Mouse (Mus musculus) gonadal fat pad, adult 2 months (tissue): ENCODE data around the gene Bach1. TPM values are rescaled to one million over a fixed set of nuclear protein-coding genes. Genes with fewer than 3 reads are reported as not detected.

Source experiments
- DNase-seq: peaks from one replicate; pipeline ENCODE4 v3.0.0-alpha.2; 2012; ENCODE audit warnings: low read depth
- polyA plus RNA-seq: library from polyadenylated mRNA; depleted of rRNA; stranded (reverse); fragments of >200 nt; gene quantifications from 2 replicates; pipeline ENCODE4 v1.2.3, GENCODE M21; 2012

Gene Bach1
- polyA plus RNA-seq, 1 experiment, result 10.2 TPM

DNA sequence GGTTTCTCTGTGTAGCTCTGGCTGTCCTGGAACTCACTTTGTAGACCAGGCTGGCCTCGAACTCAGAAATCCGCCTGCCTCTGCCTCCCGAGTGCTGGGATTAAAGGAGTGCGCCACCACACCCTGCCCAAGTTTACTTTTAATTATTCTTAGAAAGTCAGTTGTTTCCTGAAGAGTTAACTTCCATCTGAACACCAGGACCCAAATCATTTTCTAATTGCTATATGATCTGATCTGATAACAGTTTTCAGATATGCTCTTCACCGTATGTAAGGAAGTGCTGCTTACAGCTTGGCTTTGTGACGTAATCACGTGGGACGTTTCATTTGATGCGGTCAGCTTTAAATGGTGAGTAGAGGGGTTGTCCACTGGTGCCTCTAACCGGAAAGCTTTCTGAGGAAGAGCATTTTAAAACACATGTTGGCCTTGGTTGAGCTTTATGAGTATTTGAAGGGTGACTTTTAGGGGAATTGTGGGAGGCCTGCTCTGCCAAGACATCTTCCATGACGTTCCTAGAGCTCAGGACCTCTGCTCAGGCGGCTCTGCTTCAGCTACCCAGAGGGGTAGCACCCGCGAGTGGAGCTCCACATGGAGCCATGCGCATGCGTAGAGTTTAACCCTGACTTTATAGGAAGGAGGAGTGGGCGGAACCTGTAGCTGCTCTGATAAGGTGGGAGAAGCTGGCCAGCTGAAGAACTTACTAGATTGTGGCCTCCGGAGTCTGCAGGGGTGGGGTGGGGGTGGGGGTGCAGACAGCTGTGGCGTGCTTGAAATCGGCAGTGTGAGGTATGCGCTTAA is 39.3 kb downstream of the Bach1 start:
- DNase-seq, result no peak

DNA sequence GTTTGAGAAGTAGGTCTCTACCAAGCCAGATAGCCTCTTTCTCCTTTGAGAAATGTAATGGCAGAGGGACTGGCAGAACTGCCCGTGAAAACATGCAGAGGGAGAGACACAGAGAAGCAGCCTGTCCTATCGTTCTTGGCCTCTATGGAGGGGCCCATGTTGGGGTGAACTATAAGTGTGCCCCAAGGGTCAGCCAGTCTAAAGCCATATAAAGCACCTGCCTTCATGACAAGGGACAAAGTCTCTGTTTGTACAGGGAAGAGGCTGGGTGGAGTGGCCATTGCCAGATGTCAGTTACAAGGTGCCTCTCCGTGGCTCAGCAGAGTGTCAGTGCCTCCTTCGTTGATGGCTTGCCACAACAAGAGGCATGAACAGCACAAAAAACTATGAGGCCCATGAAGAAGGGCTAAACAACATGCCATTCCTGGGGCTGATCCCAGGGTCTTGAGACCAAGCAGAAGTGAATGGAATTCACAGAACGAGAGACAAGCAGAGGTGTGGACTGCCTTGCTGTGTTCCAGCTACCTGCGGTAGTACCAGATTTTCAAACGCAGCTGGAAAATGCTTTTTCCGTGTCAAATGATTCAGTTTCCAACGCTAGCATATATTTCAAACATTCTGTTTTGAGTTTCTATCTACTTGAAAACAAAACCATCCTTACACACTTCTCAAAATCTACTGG is 42.4 kb downstream of the Bach1 start:
- DNase-seq, result no peak

- no peak for DNase-seq
Measured at GRCm38 (mm10) chr16:87743661-87744060, 44.9 kb downstream of the Bach1 start.

DNA sequence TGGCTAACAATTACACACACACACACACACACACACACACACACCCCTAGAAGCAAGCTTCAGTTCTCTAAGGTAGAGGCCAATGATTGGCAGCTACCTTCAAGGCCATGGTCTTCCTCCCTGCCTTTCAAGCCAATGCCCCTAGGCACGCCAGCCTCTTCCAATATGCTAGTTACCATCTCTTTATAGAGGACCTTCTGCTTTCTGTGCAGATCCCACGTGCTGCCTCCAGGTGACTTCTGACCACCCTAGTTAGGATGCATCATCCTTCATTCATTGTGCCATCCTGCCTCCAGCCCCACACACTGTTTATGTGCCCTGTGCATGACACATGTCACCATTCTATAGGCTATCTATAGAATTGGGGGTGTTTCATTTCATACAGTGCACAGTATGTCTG is 45.6 kb downstream of the Bach1 start:
- DNase-seq, result no peak

- DNase-seq, result peak; percentile 10
Measured at GRCm38 (mm10) chr16:87745192-87745945, 46.6 kb downstream of the Bach1 start.

DNA sequence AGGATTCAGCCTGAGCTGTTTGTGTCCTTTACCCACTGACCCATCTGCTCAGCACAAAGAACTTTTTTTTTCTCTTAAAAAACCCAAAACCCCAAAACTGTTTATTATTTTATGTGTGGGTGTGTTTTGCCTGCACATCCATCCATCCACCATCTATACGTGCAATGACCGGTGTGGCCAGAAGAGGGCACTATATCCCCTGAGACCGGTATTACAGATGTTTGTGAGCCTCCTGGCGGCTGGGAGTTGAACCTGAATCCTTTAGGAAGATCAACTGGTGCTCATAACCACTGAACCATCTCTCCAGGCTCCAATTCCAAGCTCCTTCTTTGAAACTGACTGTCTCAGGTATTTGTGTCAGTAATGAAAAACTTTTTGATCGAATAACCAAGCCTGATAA is 48.0 kb downstream of the Bach1 start:
- DNase-seq, result peak; percentile 10

GRCm38 (mm10) chr16:87751243-87751642 is 52.5 kb downstream of the Bach1 start:
- no peak for DNase-seq

GRCm38 (mm10) chr16:87752482-87752881 is 53.7 kb downstream of the Bach1 start:
- no peak for DNase-seq

- DNase-seq, result no peak
Measured at GRCm38 (mm10) chr16:87754858-87755257, 56.1 kb downstream of the Bach1 start.

DNA sequence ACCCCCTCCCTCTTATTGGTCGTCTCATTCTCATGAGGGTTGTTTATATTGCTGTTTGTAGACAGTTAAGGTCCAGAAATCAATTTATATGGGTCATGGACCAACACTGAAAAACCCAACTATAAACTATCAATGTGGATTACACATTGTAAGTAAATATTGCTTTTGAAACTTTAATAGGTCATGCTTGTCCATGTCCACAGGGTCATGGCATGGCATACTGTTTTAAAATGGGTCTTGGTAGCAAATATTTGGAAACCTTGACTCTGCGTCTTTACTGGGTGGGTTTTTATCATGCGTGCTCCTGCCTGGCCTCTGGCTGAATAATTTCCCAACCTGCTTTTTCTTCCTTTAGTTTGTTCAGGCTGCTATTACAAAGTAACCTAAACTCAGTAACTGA is 57.2 kb downstream of the Bach1 start:
- DNase-seq, result no peak

DNA sequence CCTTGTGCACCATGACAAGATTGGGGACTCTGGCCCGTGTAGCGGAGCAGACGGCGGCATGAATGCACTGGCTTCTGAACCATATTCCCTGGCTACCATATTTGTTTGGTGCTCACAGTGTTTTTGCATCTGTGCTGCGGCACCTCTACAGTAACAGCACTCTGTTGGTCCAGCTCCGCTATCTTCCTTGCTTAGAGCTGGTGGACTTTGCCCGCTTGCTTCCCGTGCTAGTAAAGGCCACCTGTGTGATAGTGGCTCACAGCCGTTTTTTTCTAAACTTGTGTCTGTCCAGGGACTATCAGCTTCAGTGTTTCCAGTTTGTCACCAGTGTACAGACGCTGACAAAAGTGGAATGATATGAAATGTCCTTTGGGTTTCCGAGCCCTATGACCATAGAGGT is 59.3 kb downstream of the Bach1 start:
- no peak for DNase-seq

- DNase-seq, result no peak
Measured at GRCm38 (mm10) chr16:87764668-87765109, 65.9 kb downstream of the Bach1 start.

GRCm38 (mm10) chr16:87765984-87766383 is 67.2 kb downstream of the Bach1 start:
- no peak for DNase-seq

GRCm38 (mm10) chr16:87770576-87770975 is 71.8 kb downstream of the Bach1 start:
- DNase-seq, result no peak

- no peak for DNase-seq
Measured at GRCm38 (mm10) chr16:87771926-87772325, 73.2 kb downstream of the Bach1 start.

DNA sequence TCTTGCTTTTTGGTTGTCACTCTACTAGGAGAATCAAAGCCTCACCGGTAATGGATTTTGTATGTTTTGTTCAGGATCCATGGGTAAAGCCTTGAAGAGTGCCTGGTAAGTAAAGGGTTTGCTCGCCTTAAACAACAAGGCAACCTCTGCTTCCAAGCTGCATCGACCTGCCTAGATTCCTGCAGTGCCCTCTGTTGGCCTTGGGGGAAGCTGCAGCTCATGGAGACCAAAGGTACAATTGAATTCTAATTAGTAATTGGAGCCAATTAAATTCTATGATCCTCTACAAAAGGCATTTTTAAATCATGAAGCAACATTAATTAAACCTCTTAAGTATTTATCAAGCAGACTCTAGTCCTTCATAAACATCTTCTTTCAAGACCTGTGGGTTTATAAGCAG is 75.7 kb downstream of the Bach1 start:
- DNase-seq, result no peak

GRCm38 (mm10) chr16:87777373-87777772 is 78.6 kb downstream of the Bach1 start:
- DNase-seq, result no peak

- DNase-seq, result no peak
Measured at GRCm38 (mm10) chr16:87781637-87782036, 82.9 kb downstream of the Bach1 start.
